Mouse (Mus musculus) left cerebral cortex, postnatal 25 days (tissue): ENCODE measurements at regions not wholly inside any gene's neighbourhood (a gene's known extent, or its start where the extent isn't known, plus 50 kb on each side); places are given as distances from the start of the nearest gene placed in this dataset.

ENCODE experiments used
- DNase-seq, 2 experiments: peaks; one replicate each; pipeline ENCODE4 v3.0.0; 2022; ENCODE audit warnings: low spot score in 2 of 2, mixed read lengths in 1 of 2
- intact Hi-C: fragments of 180-260 bp; cut with DNase I; formaldehyde crosslinking; loops from one replicate; pipeline ENCODE4 v1.15.1; 2025
- microRNA-seq, 2 experiments: library from miRNA; unstranded; fragments of <30 nt; microRNA quantifications; one replicate each; pipeline ENCODE4 v1.2.0; 2022

DNA sequence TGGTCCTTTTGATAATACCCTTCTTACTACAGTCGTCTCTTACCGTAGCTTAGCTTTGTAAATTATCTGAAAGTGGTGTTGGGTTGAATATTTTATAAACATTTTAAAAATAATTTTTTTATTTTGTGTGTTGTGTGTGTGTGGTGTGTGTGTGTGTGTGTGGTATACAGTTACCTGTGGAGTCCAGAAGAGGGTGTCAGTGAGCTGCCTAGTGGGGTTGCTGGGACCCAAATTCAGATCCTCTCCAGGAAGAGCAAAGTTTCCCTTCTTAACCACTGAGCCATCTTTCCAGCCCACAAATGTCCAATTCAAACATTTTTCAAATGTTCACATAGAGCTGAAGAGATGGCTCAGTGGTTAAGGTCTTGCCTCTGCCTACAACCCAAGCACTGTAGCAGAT is 78.4 kb upstream of the H2afz start:
- intact Hi-C loops: no loop called here
- DNase-seq: no peak

DNA sequence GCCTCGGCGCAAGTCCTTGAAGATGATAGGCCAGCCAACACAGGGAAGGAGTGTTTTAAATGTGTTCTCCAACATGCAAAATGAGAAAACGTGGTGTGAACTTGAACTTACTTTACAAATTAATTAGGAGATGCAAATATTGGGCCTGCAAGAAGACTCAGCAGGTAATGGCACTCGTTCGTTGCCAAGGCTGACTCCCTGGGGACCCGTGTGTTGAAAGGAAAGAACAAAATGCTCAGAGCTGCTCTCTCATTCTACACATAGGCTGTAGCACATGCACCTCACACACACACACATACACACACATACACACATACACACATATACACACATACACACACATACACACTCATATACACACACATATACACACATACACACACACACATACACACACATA is 74.6 kb upstream of the H2afz start:
- intact Hi-C loops: no loop called here
- no peak for DNase-seq

DNA sequence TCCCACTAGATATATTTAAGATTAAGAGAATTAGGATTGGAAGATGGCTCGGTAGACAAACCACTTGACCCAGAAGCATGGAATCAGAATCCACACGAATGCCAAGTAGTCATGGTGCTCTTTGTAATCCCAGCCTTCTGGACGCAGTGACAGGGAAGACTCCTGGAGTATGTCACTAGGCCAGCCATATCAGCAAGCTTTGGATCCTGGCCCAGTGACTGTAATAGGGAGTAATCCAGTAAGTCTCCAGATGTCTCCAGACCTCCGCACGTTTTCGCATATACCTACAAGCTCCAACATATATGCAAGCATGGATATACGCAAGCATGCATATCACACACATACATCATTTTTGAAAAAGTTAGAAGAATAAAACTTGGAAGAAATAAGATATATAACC is 73.9 kb upstream of the H2afz start:
- DNase-seq: no peak
- intact Hi-C loops: no loop called here

DNA sequence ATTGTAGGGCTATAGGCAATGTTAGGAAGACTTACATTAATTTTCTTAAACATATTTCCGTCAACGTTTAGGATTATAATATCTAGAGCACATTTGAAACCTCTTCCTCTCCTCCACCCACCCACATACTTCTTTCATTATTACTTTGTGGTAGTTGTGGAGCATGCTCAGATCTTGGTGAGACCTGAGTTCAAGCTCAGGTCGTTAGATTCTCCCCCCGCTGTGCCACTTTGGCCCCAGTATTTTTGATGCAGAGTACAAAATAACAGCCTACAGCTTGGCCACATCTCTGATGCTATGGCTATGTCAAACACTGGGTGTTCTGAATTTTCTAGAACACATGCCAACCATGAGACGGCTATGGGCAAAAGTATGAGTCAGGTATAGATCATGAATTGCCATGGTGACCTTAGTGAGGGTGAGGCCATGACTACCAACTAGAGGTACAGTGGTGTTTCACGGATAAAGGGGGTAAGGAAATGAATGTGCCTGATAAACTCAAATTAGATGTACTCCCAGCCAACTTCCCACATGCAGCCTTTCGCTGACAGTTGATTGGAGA is 68.5 kb upstream of the H2afz start:
- no peak for DNase-seq
- intact Hi-C loops: no loop called here

DNA sequence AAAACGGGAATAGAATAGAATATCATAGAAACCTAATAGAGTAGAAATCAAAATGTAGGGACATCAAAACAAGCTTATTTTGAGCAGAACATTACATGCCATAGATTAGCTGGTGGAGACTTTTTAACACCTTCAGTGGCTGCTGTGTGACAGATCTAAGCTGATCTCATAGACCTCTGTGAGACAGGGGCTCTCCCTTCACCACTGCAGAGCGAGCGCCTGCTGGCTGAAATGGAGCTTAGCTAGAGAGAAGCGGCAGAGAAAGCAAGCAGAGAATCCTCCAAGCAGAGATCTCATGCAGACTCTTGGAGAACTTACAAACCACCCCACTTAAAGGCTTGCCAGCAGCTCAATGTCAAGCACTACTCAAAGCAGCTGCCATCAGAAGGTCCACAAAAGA is 65.5 kb upstream of the H2afz start:
- DNase-seq: no peak
- intact Hi-C loops: no loop called here

DNA sequence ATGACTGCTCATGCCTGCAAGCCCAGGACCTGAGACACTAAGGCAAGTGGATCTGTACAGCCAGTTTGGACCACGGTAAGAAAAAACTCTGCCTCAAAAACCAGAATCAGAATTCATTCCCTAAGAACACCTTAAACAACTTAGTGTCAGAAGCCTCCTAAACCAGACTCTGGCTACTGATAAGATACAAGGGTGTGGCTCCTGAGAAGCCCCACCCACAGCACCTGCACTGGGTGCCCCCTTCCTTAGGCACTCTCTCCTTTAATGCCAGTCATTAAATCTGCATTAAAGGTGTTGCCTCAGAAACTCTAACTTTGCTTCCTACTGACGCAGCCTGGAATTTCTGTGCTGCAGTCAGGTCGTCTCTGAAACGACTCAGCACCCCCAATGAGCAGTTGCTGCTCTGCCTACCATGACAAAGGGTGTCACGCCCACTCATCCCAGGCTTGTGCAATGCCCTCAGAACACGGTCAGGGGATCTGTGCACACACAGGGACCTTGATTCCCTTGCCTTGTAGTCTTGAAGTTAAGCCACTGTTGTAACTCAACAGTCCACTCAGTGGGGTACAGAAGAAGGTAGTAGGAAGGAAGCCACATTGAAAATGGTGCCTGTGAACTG is 62.8 kb upstream of the H2afz start:
- intact Hi-C loops: no loop called here
- DNase-seq: no peak

DNA sequence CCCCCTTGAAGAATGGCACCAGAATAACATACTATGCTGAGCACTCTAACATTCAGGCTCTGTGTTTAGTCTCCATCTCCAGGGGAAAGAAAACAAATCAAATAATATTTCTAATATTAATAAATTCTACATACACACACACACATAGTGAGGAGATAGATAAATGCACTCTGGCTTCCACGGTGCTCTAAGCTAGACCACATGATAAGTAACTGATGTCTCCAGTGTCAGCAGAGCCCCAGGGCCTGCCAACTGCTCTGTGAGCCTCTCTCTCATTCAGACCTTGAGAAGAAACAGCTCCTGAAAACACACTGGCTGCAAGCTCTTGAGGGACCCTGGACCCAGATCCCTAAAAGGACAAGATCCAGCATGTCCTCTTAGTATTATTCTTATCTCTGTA is 56.9 kb upstream of the H2afz start:
- intact Hi-C loops: no loop called here

DNA sequence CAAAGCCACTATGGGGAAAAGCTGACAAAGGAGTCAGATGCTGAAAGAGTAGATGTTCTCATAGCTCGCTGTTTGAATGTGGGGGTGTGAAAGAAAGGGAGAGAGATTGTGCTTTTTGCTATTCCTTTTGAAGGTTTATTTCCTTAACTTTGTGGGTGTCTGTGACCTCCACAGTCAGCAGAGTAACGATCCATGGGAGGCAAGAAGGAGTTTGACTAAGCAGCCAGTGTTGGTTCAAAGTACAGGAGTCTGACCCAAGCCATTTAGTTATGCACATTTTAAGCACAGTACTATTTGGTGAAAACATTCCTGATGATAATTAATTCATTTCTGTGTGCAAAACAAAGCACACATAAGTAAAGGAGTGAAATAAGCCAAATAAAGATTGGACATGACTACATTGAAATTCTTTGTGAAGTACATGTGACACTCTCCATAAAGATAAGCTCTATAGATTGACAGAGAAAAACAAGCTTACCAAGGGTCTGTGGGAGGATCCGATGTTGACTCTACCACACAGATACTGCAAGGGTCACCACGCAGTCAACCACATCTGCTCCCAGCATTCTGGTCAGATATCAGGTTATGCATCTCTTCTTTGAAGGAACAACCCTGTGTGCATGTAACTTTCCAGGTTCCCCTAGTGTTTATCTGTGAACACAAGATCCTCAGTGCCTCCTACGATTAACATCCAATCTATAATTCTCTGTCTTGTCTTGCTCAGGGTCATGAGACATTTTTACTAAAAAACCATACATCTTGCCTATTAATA is 56.2 kb upstream of the H2afz start:
- intact Hi-C loops: no loop called here
- no peak for DNase-seq

More for the DNA sequence above, 56.9 kb upstream of the H2afz start:
- no peak for DNase-seq

DNA sequence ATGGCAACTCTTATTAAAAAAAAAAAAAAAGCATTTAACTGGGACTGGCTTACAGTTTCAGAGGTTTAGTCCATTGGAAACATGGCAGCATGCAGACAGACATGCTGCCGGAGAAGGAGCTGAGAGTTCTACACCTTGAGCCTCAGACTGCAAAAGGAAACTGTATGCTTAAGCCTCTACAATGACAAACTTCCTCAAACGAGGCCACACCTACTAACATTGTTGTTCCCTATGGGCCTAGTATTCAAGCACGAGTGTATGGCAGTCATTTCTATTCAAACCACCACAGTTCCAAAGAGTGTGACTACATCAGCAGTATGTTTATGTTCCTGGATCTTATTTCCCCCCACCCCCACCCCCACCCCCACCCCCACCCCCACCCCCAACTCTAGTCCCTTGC is 54.2 kb upstream of the H2afz start:
- no peak for DNase-seq
- intact Hi-C loops: no loop called here

Small RNAs in the stretch of these regions (microRNA-seq; reads per million reads assigned to microRNA genes)
- gene Mir6380: 0 reads per million in 2 experiments
